Mouse (Mus musculus) embryonic fibroblast, embryonic 13.5 days (primary cell): Measurements from ENCODE around the gene Gm20388.

Source experiments
- CTCF ChIP-seq: IDR thresholded peaks from 2 replicates; pipeline ENCODE4 v1.5.1; 2011; ENCODE audit warnings: mild to moderate bottlenecking, control low read depth, low read length, moderate library complexity, borderline replicate concordance; ENCODE audit not compliant: insufficient read depth
- POLR2A ChIP-seq: IDR thresholded peaks from 2 replicates; pipeline ENCODE4 v1.6.1; 2011; ENCODE audit warnings: low read depth, mild to moderate bottlenecking, control low read depth, low read length, moderate library complexity

- TF ChIP-seq CTCF: no peak
- no peak for TF ChIP-seq POLR2A
Observed at GRCm38 (mm10) chr8:121955825-121956500, 2045.3 kb downstream of the Gm20388 start.
